Mouse (Mus musculus) lung, postnatal 0 days (tissue): ENCODE measurements around the gene Prr13.

Experiments
- CTCF ChIP-seq: IDR thresholded peaks from 2 replicates; pipeline ENCODE4 v1.5.1; 2016; ENCODE audit warnings: antibody characterized with exemption, mild to moderate bottlenecking
- EP300 ChIP-seq: IDR thresholded peaks from 2 replicates; pipeline ENCODE4 v1.6.1; 2016; ENCODE audit warnings: antibody characterized with exemption, mild to moderate bottlenecking, control low read depth

GRCm38 (mm10) chr15:102460409-102460808 lies 1.6 kb downstream of the Prr13 start:
- TF ChIP-seq CTCF = no peak
- no peak for TF ChIP-seq EP300
